ENCODE assay signal across 8 mouse cellular contexts in genomic region chr4:133754238-133754637, GRCm38 (mm10). TPM values are rescaled to one million over a fixed set of nuclear protein-coding genes. Genes with fewer than 3 reads are reported as not detected.
DNase-seq lines count a peak whose midpoint lies in the region; ATAC-seq and TF ChIP-seq lines count a peak whose summit lies in the region.

No protein-coding gene starts in this region.

- TF ChIP-seq CTCF in intestine, postnatal 0 days (IDR thresholded peaks at IDR 0.05; ENCODE audit: low read depth), result peak; percentile 27; the same call in 1 of the 2 replicates

- under 1% methylated on average over 46 of the region's 50 CpGs for WGBS in embryonic facial prominence, embryonic 10.5 days
- under 1% methylated on average over 39 of the region's 50 CpGs for WGBS in intestine, postnatal 0 days
- 0% methylated on average over 40 of the region's 50 CpGs for WGBS in midbrain, embryonic 11.5 days

- peak overlapping the region; percentile 92 for H3K4me3 ChIP-seq in embryonic facial prominence, embryonic 10.5 days
- peak overlapping the region; percentile 97 for H3K4me3 ChIP-seq in intestine, postnatal 0 days (ENCODE audit: low read depth, low read length)
- peak overlapping the region; percentile 100 for H3K4me3 ChIP-seq in midbrain, embryonic 11.5 days (ENCODE audit: low read depth, low read length)

- DNase-seq in adrenal gland, postnatal 14 days, result peak; percentile 98
- DNase-seq in embryonic facial prominence, embryonic 10.5 days (ENCODE audit: low spot score), result peak; percentile 98
- DNase-seq in left cerebral cortex, postnatal 36 days (ENCODE audit: low spot score in 2 of 2), result peak; percentile 100
- DNase-seq in midbrain, embryonic 11.5 days (ENCODE audit: low spot score, missing footprints), result peak; percentile 100
- DNase-seq in right cerebral cortex, postnatal 4 days, result peak; percentile 98
- DNase-seq in yolk sac, embryonic 10.5 days (ENCODE audit: low spot score), result peak; percentile 98

- peaks cover 57% of the 10 kb centered on the region for H3K4me1 ChIP-seq in embryonic facial prominence, embryonic 10.5 days
- H3K4me1 ChIP-seq in intestine, postnatal 0 days (replicated peaks; ENCODE audit: control insufficient read depth, insufficient read depth, low read length), result peaks cover 11% of the 10 kb centered on the region; the same call in 1 of the 2 replicates
- peaks cover 34% of the 10 kb centered on the region for H3K4me1 ChIP-seq in midbrain, embryonic 11.5 days (ENCODE audit: control insufficient read depth, insufficient read depth, low read length)

- H3K36me3 ChIP-seq in embryonic facial prominence, embryonic 10.5 days (replicated peaks), result peaks cover 19% of the 10 kb centered on the region
- H3K36me3 ChIP-seq in intestine, postnatal 0 days (ENCODE audit: control insufficient read depth, insufficient read depth), result no peaks in the 10 kb centered on the region
- no peaks in the 10 kb centered on the region for H3K36me3 ChIP-seq in midbrain, embryonic 11.5 days (ENCODE audit: control insufficient read depth, insufficient read depth, low read length)

- intact Hi-C loops in left cerebral cortex, postnatal 36 days (cut with DNase I), result loop anchor here (10.0 kb wide), 1 partner anchor 159 kb away; no protein-coding TSS in a partner anchor

- peak; percentile 54 for ATAC-seq in granulocyte monocyte progenitor cell, adult 5-6 weeks (replicated peaks; ENCODE audit: poor library complexity, severe bottlenecking)
- ATAC-seq in intestine, postnatal 0 days, result peak; percentile 76
- ATAC-seq in midbrain, embryonic 11.5 days (ENCODE audit: low FRiP score), result peak; percentile 78

- peak overlapping the region; percentile 100 for H3K9ac ChIP-seq in intestine, postnatal 0 days (ENCODE audit: low read depth, low read length)
- H3K9ac ChIP-seq in midbrain, embryonic 11.5 days (ENCODE audit: low read length), result peak overlapping the region; percentile 100

- H3K9me3 ChIP-seq in embryonic facial prominence, embryonic 10.5 days, result no peaks in the 10 kb centered on the region
- no peaks in the 10 kb centered on the region for H3K9me3 ChIP-seq in intestine, postnatal 0 days (ENCODE audit: control insufficient read depth)
- no peaks in the 10 kb centered on the region for H3K9me3 ChIP-seq in midbrain, embryonic 11.5 days (ENCODE audit: control insufficient read depth, low read length)

- H3K27me3 ChIP-seq in embryonic facial prominence, embryonic 10.5 days (replicated peaks; ENCODE audit: low read depth, poor library complexity, severe bottlenecking), result no peaks in the 10 kb centered on the region
- no peaks in the 10 kb centered on the region for H3K27me3 ChIP-seq in intestine, postnatal 0 days (replicated peaks; ENCODE audit: control insufficient read depth, insufficient read depth, low read length)
- no peaks in the 10 kb centered on the region for H3K27me3 ChIP-seq in midbrain, embryonic 11.5 days (ENCODE audit: control insufficient read depth, insufficient read depth, low read length)

- H3K4me2 ChIP-seq in intestine, postnatal 0 days (replicated peaks; ENCODE audit: low read depth), result peak overlapping the region; percentile 96
- H3K4me2 ChIP-seq in midbrain, embryonic 11.5 days, result peak overlapping the region; percentile 97

- peak overlapping the region; percentile 100 for H3K27ac ChIP-seq in embryonic facial prominence, embryonic 10.5 days (replicated peaks)
- peak overlapping the region; percentile 98 for H3K27ac ChIP-seq in intestine, postnatal 0 days (ENCODE audit: low read depth, low read length)
- H3K27ac ChIP-seq in midbrain, embryonic 11.5 days (ENCODE audit: low read depth, low read length), result peak overlapping the region; percentile 100

RNA-seq across cellular contexts. Expression of gene Arid1a, which starts 2.3 kb away (rescaled TPM):
- total RNA-seq in adrenal gland, postnatal 14 days (2021), result 58.6 and 69.0 TPM in 2 replicates
- 38.9 and 40.0 TPM in 2 replicates for polyA plus RNA-seq in embryonic facial prominence, embryonic 10.5 days (2016; fragmentation: Nextera tagmentation; extraction: Ambion mirVana)
- 125 and 153 TPM in 2 replicates for total RNA-seq in granulocyte monocyte progenitor cell, adult 5-6 weeks (2014; fragmentation: Nextera tagmentation)
- total RNA-seq in granulocyte monocyte progenitor cell, adult 5-6 weeks (2017), result 26.6 and 33.2 TPM in 2 replicates
- polyA plus RNA-seq in intestine, postnatal 0 days (2015; fragmentation: Nextera tagmentation; extraction: Ambion mirVana), result 10.4 and 12.1 TPM in 2 replicates
- 10 to 100 TPM; 76.5 to 96.1 TPM for total RNA-seq in left cerebral cortex, postnatal 36 days (2021)
- 39.1 and 39.2 TPM in 2 replicates for polyA plus RNA-seq in midbrain, embryonic 11.5 days (2014; fragmentation: Nextera tagmentation; extraction: Ambion mirVana)

Comparison
In these comparisons a context has a peak if more than half of its experiments do, and no peak if none do; other contexts are left out.
1. Peak in every context shown above with its lines: DNase-seq, ATAC-seq, H3K4me3 ChIP-seq and H3K27ac ChIP-seq.